Mouse (Mus musculus) CD8-positive naive resting alpha-beta T cell, adult 2 months (primary cell): ENCODE measurements at regions not wholly inside any gene's neighbourhood (a gene's known extent, or its start where the extent isn't known, plus 50 kb on each side); places are given as distances from the start of the nearest gene placed in this dataset.
A peak's percentile ranks its signal among the peaks of the same experiment; 100 is the strongest.

Experiments used
- DNase-seq, 2 experiments: peaks; one replicate each; pipeline ENCODE4 v3.0.0; 2022; ENCODE audit warnings: low read depth in 2 of 2, low spot score in 2 of 2

- DNase-seq: no peak
These were observed 68.4 kb downstream of the 4931417E11Rik start for GRCm38 (mm10) chr6:73401059-73401458.

- DNase-seq: no peak
These were observed 80.2 kb downstream of the 4931417E11Rik start for GRCm38 (mm10) chr6:73389301-73389700.

GRCm38 (mm10) chr6:73386261-73386660 is 83.2 kb downstream of the 4931417E11Rik start:
- no peak for DNase-seq

GRCm38 (mm10) chr6:73379825-73380224 is 89.6 kb downstream of the 4931417E11Rik start:
- DNase-seq: no peak

- DNase-seq: no peak
These were observed 91.6 kb downstream of the 4931417E11Rik start for GRCm38 (mm10) chr6:73377884-73378283.

GRCm38 (mm10) chr6:73376291-73376690 is 93.2 kb downstream of the 4931417E11Rik start:
- no peak for DNase-seq

- no peak for DNase-seq
These were observed 96.6 kb downstream of the 4931417E11Rik start for GRCm38 (mm10) chr6:73372901-73373300.

GRCm38 (mm10) chr6:73371866-73372265 is 97.6 kb downstream of the 4931417E11Rik start:
- no peak for DNase-seq

- DNase-seq: no peak
These were observed 98.6 kb downstream of the 4931417E11Rik start for GRCm38 (mm10) chr6:73370901-73371300.

- DNase-seq: no peak
These were observed 100.7 kb downstream of the 4931417E11Rik start for GRCm38 (mm10) chr6:73368836-73369141.

GRCm38 (mm10) chr6:73368047-73368835 is 101.2 kb downstream of the 4931417E11Rik start:
- no peak for DNase-seq

- peak; percentile 19 to 35 for DNase-seq
These were observed 101.9 kb downstream of the 4931417E11Rik start for GRCm38 (mm10) chr6:73367616-73368015.

- no peak for DNase-seq
These were observed 102.8 kb downstream of the 4931417E11Rik start for GRCm38 (mm10) chr6:73366626-73367025.

GRCm38 (mm10) chr6:73365306-73365705 is 104.2 kb downstream of the 4931417E11Rik start:
- no peak for DNase-seq

GRCm38 (mm10) chr6:73334995-73335394 is 86.8 kb downstream of the Suclg1 start:
- DNase-seq: no peak

GRCm38 (mm10) chr6:73329666-73330065 is 81.5 kb downstream of the Suclg1 start:
- DNase-seq: no peak
